Mouse (Mus musculus) G1E (cell line): ENCODE results near the gene Rims1.

Experiments
- CTCF ChIP-seq: IDR thresholded peaks from 2 replicates; pipeline ENCODE4 v1.5.1; 2012; ENCODE audit warnings: low read depth, low read length, inconsistent platforms, mixed read lengths
- GATA1 ChIP-seq: IDR thresholded peaks from 2 replicates; pipeline ENCODE4 v1.6.1; 2012; ENCODE audit warnings: borderline replicate concordance, low read length, inconsistent platforms, mixed read lengths
- GATA2 ChIP-seq: IDR thresholded peaks from 2 replicates; pipeline ENCODE4 v1.6.1; 2012; ENCODE audit warnings: low read depth, low read length, inconsistent platforms, borderline replicate concordance

GRCm38 (mm10) chr1:22762780-22763179 lies 43.0 kb downstream of the Rims1 start:
- no peak for TF ChIP-seq CTCF
- no peak for TF ChIP-seq GATA1
- no peak for TF ChIP-seq GATA2
